Mouse (Mus musculus) thymus, adult 2 months (tissue): ENCODE measurements around the gene Eid1.

ENCODE experiments used
- CTCF ChIP-seq: fragments of 200-500 bp; IDR thresholded peaks from 2 replicates; pipeline ENCODE4 v1.5.1; 2012; ENCODE audit warnings: mild to moderate bottlenecking, control low read depth, low read length, moderate library complexity, borderline replicate concordance; ENCODE audit not compliant: control insufficient read depth, poor library complexity, insufficient read depth; ENCODE audit errors: extremely low read depth
- POLR2A ChIP-seq: fragments of 200-500 bp; IDR thresholded peaks from 2 replicates; pipeline ENCODE4 v1.6.1; 2012; ENCODE audit warnings: mild to moderate bottlenecking, low read length, control low read depth, moderate library complexity; ENCODE audit not compliant: control insufficient read depth, poor library complexity, insufficient read depth; ENCODE audit errors: extremely low read depth

GRCm38 (mm10) chr2:125667721-125668120 is 5.2 kb upstream of the Eid1 start:
- TF ChIP-seq CTCF (no peak), POLR2A (no peak)
